Mouse (Mus musculus) adrenal gland, postnatal 25 days (tissue): ENCODE data around the gene Adra2a. TPM values are rescaled to one million over a fixed set of nuclear protein-coding genes. Genes with fewer than 3 reads are reported as not detected.

Experiments
- DNase-seq: peaks from one replicate; pipeline ENCODE4 v3.0.0; 2021; ENCODE audit warnings: mixed read lengths
- total RNA-seq: library from RNA; stranded (reverse); gene quantifications from 2 replicates; pipeline ENCODE4 v1.2.3, GENCODE M21; 2021

Adra2a gene
- total RNA-seq, 1 experiment from 2014 or later = 0.18 TPM

DNA sequence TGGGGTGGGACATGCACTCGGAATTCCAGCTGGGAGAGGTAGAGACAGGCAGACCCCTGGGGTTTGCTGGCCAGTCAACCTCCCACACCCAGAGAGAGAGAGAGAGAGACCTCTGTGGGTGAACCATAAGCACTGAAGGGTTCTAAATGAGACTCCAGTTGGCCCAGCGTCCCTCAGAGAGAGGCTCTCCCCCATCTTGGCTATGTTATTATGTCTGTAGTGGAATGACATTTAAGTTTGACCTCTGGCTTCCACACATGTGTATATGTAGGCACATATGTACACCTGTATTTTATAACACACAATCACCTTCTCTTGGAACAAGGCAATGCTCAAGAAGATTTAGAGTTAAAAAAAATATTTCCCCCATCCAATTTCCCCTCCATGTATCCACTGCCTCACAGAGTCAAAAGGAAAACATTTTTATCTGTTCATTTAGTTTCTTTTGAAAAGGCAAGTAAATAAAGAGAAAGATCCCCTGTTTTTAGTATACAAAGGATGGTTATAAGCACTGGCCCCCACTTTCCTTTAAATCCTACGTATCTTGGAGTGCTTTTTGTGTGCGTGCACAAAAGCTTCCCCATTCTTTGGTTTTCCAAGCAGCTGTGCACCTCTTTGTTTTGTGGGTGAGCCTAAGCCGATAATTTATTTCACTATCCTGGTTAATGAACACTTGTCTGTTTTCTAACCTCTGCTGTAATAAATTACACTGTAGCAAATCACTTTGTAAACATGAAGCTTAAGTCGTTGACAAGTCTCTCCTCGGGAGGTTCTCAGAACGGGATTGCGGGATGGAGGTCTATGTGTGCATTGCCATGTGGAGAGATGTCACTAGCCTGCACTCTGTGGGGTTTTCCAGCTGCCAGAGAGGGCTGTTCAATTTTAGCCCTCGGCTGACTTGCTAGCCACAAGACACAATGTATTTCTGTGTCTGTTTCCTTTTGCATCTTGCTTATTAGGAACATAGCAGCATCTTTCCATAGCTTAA lies 32.7 kb downstream of the Adra2a start:
- no peak for DNase-seq

DNA sequence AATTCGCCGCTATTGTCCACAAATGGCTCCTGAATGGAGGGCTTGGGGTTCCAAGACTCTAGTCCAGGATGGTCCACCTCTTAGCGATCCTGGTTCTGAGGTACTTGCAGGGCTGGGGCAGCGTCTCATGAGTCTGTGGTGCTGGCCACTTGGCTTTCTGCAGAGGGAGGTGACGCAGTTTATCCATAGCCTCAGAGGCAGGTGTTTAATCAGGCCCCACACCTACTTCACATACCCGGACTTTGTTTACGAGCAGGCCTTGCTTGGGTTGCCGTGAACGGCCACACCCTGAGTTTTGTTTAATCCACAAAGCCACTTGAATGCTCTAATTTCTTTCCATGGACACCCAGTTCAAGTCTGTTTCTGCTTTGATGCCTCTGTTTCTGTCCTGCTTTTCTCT lies 37.4 kb downstream of the Adra2a start:
- no peak for DNase-seq

- no peak for DNase-seq
Observed at GRCm38 (mm10) chr19:54081716-54082165, 37.8 kb downstream of the Adra2a start.

GRCm38 (mm10) chr19:54087319-54087718 lies 43.4 kb downstream of the Adra2a start:
- no peak for DNase-seq

DNA sequence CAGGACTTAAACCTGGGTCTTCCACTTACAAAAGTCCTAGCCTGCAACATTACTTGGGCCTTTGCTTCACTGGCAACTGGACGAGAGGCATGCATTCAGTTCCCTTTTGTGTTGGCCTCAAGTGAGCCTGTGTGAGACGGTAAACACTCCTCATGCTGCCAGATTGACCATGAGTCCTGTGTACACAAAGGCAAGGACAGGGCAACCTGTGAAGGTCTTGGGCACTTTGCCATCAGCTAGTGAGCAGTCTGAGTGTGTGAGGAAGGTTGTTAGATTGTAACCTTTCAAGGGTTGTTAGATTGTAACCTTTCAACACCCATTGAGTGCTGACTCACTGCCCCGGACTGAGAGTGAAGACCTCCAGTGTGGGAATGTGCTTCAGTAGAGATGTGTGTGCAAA lies 49.6 kb downstream of the Adra2a start:
- no peak for DNase-seq

DNA sequence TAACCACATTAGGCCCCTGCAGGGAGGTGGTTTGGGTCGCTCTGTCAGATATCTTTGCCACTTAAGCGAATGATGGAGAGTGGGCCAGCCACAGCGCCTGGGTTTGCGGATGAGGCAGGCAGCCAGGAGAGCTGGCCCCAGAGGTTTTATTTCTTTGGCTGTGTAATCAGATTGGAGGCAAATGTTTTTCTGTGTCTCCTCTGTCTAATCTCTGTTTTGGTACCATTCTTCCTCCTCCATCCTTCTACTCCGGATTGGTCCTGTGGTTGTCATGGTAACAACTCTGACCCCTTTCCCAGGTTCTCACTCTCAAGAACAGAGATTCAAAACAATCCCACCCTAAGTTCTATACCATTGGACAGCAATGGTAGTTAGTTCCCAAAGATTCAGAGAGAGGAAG lies 51.8 kb downstream of the Adra2a start:
- DNase-seq = no peak

- DNase-seq = no peak
Observed at GRCm38 (mm10) chr19:54098367-54098766, 54.4 kb downstream of the Adra2a start.

Other genes starting within 250 kb of the Adra2a start
- gene Pdcd4, start 151.9 kb upstream of the Adra2a start, total RNA-seq = 112 and 144 TPM in 2 replicates
- gene Shoc2, start 99.8 kb upstream of the Adra2a start, total RNA-seq = 48.5 and 53.0 TPM in 2 replicates
- 29.3 and 30.2 TPM in 2 replicates for gene Bbip1, start 99.5 kb upstream of the Adra2a start, total RNA-seq